Mouse (Mus musculus): ENCODE results near the gene Mettl6. TPM values are rescaled to one million over a fixed set of nuclear protein-coding genes. Genes with fewer than 3 reads are reported as not detected.

Mettl6 gene
- 10 to 100 TPM; 32.4 to 35.0 TPM for total RNA-seq (2021)
- long read RNA-seq, experiment 1, transcript Mettl6-201 (6 exons, 3,946 nt) = major isoform, 7 of 19 reads
- long read RNA-seq, experiment 1, partial matches to known transcripts = 0 of 19 reads
- long read RNA-seq, experiment 1, other reads (novel, unspliced or antisense) = 8 of 19 reads
- long read RNA-seq, experiment 2, transcript Mettl6-201 (6 exons, 3,946 nt) = major isoform, 11 of 28 reads
- long read RNA-seq, experiment 2, partial matches to known transcripts = 5 of 28 reads
- long read RNA-seq, experiment 2, other reads (novel, unspliced or antisense) = 6 of 28 reads

DNA sequence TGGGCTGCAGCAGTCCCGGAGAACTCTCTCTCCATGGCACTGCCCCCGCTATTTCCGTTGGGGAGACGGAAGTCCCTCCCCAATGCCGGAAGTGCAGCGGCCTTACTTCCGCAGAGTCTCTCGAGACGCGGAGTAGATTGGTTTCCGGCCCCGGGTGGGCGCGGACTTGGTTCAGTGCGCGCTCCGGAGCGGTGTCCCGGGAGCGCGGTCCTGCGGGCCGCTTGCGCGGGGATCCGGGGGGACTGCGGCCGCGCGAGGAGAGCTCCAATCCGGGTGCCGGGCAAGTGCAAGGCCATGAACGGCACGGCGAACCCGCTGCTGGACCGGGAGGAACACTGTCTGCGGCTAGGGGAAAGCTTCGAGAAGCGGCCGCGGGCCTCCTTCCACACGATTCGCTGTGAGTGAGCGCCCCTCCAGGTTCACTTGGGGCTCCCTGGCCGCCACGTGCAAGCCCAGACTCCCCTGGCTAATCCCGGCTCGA, at the start of gene Mettl6:
Gene Mettl6, minus strand, starts transcription at position 66 of the 481 bp plus-strand sequence.
- Histone ChIP-seq H3K27ac (peak within 1 kb of the TSS; percentile 92), H3K4me3 (peak within 1 kb of the TSS; percentile 97)
- TF ChIP-seq CTCF (conservative IDR thresholded peaks at IDR 0.05) = peak; percentile 24; the same call in 1 of the 2 replicates
- DNase-seq (ENCODE audit: low spot score in 2 of 2) = peak; percentile 92

DNA sequence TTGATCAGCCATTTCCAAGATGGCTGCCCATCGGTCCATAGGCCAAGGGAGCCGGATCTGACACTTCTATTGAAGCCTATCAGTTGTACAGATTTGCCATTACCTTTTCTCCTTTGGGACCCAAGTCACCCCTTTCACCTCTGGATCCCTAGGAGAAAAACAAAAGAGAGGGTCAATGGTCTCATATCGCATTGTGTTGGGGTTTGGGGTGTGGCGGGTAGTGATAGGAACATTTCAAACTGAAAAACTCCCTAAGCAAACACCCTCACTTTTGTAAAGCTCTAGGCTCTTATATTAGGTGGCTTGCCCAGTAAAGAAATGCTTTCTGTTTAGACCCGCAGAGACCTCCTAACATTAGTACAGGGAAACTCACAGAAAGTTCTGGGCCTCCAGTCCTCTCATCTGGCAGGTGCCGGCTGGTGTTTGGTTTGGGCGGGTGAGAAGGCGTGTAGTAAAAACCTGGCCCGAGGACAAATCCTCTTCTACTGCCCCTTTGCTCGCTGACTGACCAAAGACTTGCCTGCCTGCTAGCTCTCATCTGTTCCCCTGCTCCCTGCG, 49.1 kb upstream of the Mettl6 start:
- H3K27ac ChIP-seq = no peak overlapping the region
- no peak overlapping the region for H3K4me3 ChIP-seq
- no peak for TF ChIP-seq CTCF (conservative IDR thresholded peaks at IDR 0.05)
- DNase-seq (ENCODE audit: low spot score in 2 of 2) = no peak

DNA sequence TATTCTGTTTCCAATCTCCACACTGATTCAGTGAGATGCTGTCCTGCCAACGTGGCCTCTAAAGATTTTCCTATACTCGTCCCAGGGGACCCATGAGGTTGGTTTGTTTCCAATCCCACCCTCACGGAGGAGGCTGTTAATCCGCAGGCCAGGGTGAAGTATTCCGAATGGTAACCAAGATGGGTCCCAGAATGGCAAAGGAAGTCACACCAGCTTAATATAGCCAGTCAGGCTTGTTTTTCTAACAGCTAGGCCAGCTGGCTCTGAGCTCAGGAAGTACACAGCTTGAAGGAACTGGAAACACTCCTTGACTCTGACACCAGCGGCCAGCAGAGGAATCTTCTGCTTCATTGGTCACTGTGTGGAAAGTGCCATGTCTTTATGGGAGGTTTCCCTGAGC, 42.5 kb upstream of the Mettl6 start:
- Histone ChIP-seq H3K27ac (no peak overlapping the region), H3K4me3 (no peak overlapping the region)
- TF ChIP-seq CTCF (conservative IDR thresholded peaks at IDR 0.05) = no peak
- DNase-seq (ENCODE audit: low spot score in 2 of 2) = no peak

DNA sequence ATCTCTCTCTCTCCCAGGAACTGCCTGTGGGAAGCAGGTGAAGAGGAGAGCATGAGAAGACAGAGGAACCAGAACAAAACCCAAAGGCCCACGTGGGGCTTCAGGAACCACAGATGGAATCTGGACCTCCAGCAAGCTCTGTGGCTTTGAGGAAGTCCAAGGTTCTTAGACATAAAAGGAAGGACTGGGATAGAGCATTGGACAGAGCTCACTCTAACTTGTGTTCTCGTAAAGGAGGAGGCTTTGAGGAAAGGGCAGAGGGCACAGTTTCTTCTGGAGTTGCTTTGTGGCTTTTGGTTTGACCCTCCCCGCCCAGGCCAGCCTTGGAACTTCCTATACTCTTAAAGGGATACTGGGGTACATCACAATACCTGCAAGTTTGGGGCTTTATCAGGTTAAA, 37.8 kb upstream of the Mettl6 start:
- TF ChIP-seq CTCF (conservative IDR thresholded peaks at IDR 0.05) = no peak
- Histone ChIP-seq H3K4me3 (no peak overlapping the region), H3K27ac (no peak overlapping the region)
- DNase-seq (ENCODE audit: low spot score in 2 of 2) = no peak

- no peak for TF ChIP-seq CTCF (conservative IDR thresholded peaks at IDR 0.05)
- no peak overlapping the region for H3K27ac ChIP-seq
- no peak overlapping the region for H3K4me3 ChIP-seq
- no peak for DNase-seq (ENCODE audit: low spot score in 2 of 2)
These were observed 36.8 kb upstream of the Mettl6 start for GRCm38 (mm10) chr14:31531506-31532148.

GRCm38 (mm10) chr14:31530847-31531246, 36.0 kb upstream of the Mettl6 start:
- Histone ChIP-seq H3K4me3 (no peak overlapping the region), H3K27ac (no peak overlapping the region)
- no peak for TF ChIP-seq CTCF (conservative IDR thresholded peaks at IDR 0.05)
- no peak for DNase-seq (ENCODE audit: low spot score in 2 of 2)

- no peak for DNase-seq (ENCODE audit: low spot score in 2 of 2)
- no peak overlapping the region for H3K27ac ChIP-seq
- no peak overlapping the region for H3K4me3 ChIP-seq
- TF ChIP-seq CTCF (conservative IDR thresholded peaks at IDR 0.05) = no peak
These were observed 30.4 kb upstream of the Mettl6 start for GRCm38 (mm10) chr14:31525040-31525810.

DNA sequence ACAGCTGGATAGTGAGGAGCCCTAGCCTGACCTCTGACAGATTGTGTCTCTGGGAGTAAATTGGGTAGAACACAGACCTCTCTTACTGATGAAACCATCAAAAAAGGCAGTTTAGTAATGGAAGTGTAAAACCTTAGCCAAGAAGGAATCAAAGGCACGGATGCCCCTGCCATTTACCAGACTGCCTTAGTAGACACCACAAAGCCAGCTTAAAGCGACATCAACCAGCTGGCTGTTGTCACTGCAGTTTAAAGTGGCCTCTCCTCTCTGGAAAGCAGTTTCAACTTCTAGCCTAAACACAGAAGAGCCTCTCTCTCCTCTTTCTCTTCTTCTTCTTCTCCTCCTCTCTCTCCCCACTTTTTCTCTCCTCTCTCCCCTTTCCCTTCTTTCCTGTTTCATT, 26.5 kb upstream of the Mettl6 start:
- H3K4me3 ChIP-seq = no peak overlapping the region
- H3K27ac ChIP-seq = no peak overlapping the region
- DNase-seq (ENCODE audit: low spot score in 2 of 2) = no peak
- peak; percentile 69 for TF ChIP-seq CTCF (conservative IDR thresholded peaks at IDR 0.05)

DNA sequence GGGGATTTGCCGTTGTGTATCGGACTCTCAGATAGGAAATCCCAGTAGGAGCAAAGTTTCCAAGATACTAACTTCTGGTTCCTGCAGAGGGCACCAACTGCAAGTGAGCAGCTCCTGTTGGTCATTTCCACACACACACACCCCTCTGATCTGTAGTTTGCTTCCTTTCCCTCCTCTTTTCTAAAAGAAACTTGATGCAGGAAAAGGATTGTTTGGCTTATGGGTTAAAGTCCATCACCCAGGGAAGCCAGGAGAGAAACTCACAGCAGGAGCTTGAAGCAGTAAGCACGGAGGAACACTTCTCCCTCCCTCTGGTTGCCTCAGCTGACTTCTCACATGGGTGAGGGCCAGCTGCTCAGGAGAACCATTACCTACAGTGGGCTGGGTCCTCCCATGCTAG, 24.3 kb upstream of the Mettl6 start:
- Histone ChIP-seq H3K4me3 (no peak overlapping the region), H3K27ac (no peak overlapping the region)
- TF ChIP-seq CTCF (conservative IDR thresholded peaks at IDR 0.05) = peak; percentile 62
- DNase-seq (ENCODE audit: low spot score in 2 of 2) = no peak

- no peak for TF ChIP-seq CTCF (conservative IDR thresholded peaks at IDR 0.05)
- no peak for DNase-seq (ENCODE audit: low spot score in 2 of 2)
- H3K4me3 ChIP-seq = no peak overlapping the region
- no peak overlapping the region for H3K27ac ChIP-seq
These were observed 21.1 kb upstream of the Mettl6 start for GRCm38 (mm10) chr14:31515895-31516294.

GRCm38 (mm10) chr14:31510322-31510721, 15.5 kb upstream of the Mettl6 start:
- Histone ChIP-seq H3K4me3 (no peak overlapping the region), H3K27ac (no peak overlapping the region)
- TF ChIP-seq CTCF (conservative IDR thresholded peaks at IDR 0.05) = no peak
- DNase-seq (ENCODE audit: low spot score in 2 of 2) = no peak

DNA sequence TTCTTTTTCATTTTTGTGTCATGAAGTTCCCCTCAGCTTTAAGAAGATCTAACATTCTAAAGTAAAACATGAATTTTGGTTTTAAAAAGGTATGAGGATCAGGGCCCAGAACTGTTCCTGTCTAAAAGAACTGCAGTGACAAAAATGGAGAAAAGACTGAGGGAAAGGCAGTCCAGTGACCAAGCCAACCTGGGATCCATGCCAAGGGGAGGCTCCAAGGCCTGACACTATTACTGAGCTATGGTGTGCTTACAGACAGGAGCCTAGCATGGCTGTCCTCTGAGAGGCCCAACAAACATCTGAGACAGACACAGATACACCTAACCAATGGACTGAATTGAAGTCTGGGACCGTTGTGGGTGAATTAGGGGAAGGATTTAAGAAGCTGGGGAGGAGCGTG, 15.1 kb upstream of the Mettl6 start:
- TF ChIP-seq CTCF (conservative IDR thresholded peaks at IDR 0.05) = no peak

GRCm38 (mm10) chr14:31506456-31506855, 11.6 kb upstream of the Mettl6 start:
- DNase-seq (ENCODE audit: low spot score in 2 of 2) = peak; percentile 72 to 78
- Histone ChIP-seq H3K4me3 (no peak overlapping the region), H3K27ac (no peak overlapping the region)
- no peak for TF ChIP-seq CTCF (conservative IDR thresholded peaks at IDR 0.05)

More for the DNA sequence above, 15.1 kb upstream of the Mettl6 start:
- DNase-seq (ENCODE audit: low spot score in 2 of 2) = no peak
- Histone ChIP-seq H3K27ac (no peak overlapping the region), H3K4me3 (no peak overlapping the region)
